Mouse (Mus musculus): ENCODE measurements around the gene Slain1. TPM values are rescaled to one million over a fixed set of nuclear protein-coding genes. Genes with fewer than 3 reads are reported as not detected.

Slain1 gene
- 5.0 and 6.5 TPM in 2 replicates for polyA plus RNA-seq (2012; rRNA removed)

- Histone ChIP-seq H3K4me1 (ENCODE audit: control insufficient read depth, insufficient read depth, low read length) (0 out of 2 replicates have a peak, but pooled peaks cover 2% of the 10 kb centered on the region), H3K4me3 (replicated peaks; ENCODE audit: extremely low read depth, low read depth, low read length) (peak within 1 kb of the TSS; percentile 32)
- under 1% methylated on average over 32 of the region's 32 CpGs for WGBS
- DNase-seq: peak; percentile 80
- no peak for TF ChIP-seq CTCF (IDR thresholded peaks at IDR 0.05; ENCODE audit: insufficient read depth, low read length)
- TF ChIP-seq POLR2A (IDR thresholded peaks at IDR 0.05; ENCODE audit: borderline replicate concordance, extremely low read depth, low read depth, low read length): peak; percentile 43; the same call in 1 of the 2 replicates
Observed at GRCm38 (mm10) chr14:103649896-103650334, at the start of gene Slain1. Gene Slain1 (plus strand): TSS chr14:103650228.

GRCm38 (mm10) chr14:103608063-103608462, 42.0 kb upstream of the Slain1 start:
- peak; percentile 11 for DNase-seq
- WGBS: 67% methylated on average over 8 of the region's 8 CpGs

DNA sequence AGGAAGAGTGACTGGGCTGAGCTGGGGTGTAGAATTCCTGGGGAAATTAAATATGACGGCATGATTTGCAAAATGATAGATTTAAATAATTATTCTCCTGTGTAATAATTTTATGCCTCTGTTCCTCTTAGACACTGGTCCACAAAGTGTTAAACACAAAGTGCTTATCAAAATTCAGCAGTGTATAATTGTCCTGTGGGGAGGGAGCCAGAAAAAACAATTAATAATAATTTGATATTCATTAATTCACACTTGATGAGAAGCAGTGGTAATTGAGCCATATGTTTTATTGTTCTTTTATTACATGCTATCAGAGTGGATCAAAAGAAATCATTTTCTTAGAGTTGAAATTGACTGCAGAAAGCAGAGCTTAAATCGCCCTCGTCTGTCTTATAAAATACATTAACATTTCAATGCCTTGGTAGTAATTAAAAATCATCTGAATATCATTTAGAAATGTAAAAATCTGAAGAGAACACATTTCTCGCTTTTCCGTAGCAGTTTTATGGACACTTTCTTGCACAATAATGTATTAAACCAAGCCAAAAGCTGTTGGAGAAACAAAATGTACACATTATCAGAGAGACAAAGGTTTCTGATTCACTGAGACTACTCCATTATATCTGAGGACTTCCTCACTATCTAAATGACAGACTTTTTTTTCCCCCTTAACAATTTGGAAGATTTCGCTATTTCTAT, 36.3 kb upstream of the Slain1 start:
- DNase-seq: no peak
- Histone ChIP-seq H3K4me3 (replicated peaks; ENCODE audit: extremely low read depth, low read depth, low read length) (no peak overlapping the region), H3K4me1 (ENCODE audit: control insufficient read depth, insufficient read depth, low read length) (no peaks in the 10 kb centered on the region)
- 85% methylated on average over 6 of the region's 6 CpGs for WGBS
- TF ChIP-seq CTCF (IDR thresholded peaks at IDR 0.05; ENCODE audit: insufficient read depth, low read length) (no peak), POLR2A (IDR thresholded peaks at IDR 0.05; ENCODE audit: borderline replicate concordance, extremely low read depth, low read depth, low read length) (no peak)

More at GRCm38 (mm10) chr14:103608063-103608462, 42.0 kb upstream of the Slain1 start:
- TF ChIP-seq CTCF (IDR thresholded peaks at IDR 0.05; ENCODE audit: insufficient read depth, low read length) (no peak), POLR2A (IDR thresholded peaks at IDR 0.05; ENCODE audit: borderline replicate concordance, extremely low read depth, low read depth, low read length) (no peak)
- H3K4me3 ChIP-seq (replicated peaks; ENCODE audit: extremely low read depth, low read depth, low read length): no peak overlapping the region
- H3K4me1 ChIP-seq (ENCODE audit: control insufficient read depth, insufficient read depth, low read length): no peaks in the 10 kb centered on the region

DNA sequence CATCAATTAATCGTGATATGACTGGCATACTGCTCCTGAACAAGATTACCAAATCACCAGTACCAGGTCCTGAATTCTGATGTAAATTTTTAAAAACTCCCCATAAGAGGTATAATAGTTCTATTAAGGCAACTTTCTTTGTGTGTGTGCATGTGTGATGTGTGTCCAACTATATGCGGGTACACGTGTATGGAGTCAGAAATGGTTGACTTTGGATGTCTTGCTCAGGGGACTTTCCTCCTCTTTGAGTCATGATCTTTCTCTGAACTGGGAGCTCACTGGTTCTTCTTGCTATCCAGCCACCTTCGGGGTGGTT, 35.8 kb upstream of the Slain1 start:
- Histone ChIP-seq H3K4me1 (ENCODE audit: control insufficient read depth, insufficient read depth, low read length) (no peaks in the 10 kb centered on the region), H3K4me3 (replicated peaks; ENCODE audit: extremely low read depth, low read depth, low read length) (no peak overlapping the region)
- TF ChIP-seq POLR2A (IDR thresholded peaks at IDR 0.05; ENCODE audit: borderline replicate concordance, extremely low read depth, low read depth, low read length) (no peak), CTCF (IDR thresholded peaks at IDR 0.05; ENCODE audit: insufficient read depth, low read length) (no peak)
- no peak for DNase-seq
- WGBS: 90% methylated on average over 4 of the region's 4 CpGs

GRCm38 (mm10) chr14:103619756-103620155, 30.3 kb upstream of the Slain1 start:
- Histone ChIP-seq H3K4me3 (replicated peaks; ENCODE audit: extremely low read depth, low read depth, low read length) (no peak overlapping the region), H3K4me1 (ENCODE audit: control insufficient read depth, insufficient read depth, low read length) (no peaks in the 10 kb centered on the region)
- TF ChIP-seq POLR2A (IDR thresholded peaks at IDR 0.05; ENCODE audit: borderline replicate concordance, extremely low read depth, low read depth, low read length) (no peak), CTCF (IDR thresholded peaks at IDR 0.05; ENCODE audit: insufficient read depth, low read length) (no peak)
- no peak for DNase-seq
- 85% methylated on average over 4 of the region's 4 CpGs for WGBS

GRCm38 (mm10) chr14:103621207-103621606, 28.8 kb upstream of the Slain1 start:
- TF ChIP-seq CTCF (IDR thresholded peaks at IDR 0.05; ENCODE audit: insufficient read depth, low read length): no peak
- no peak for TF ChIP-seq POLR2A (IDR thresholded peaks at IDR 0.05; ENCODE audit: borderline replicate concordance, extremely low read depth, low read depth, low read length)
- DNase-seq: no peak
- H3K4me3 ChIP-seq (replicated peaks; ENCODE audit: extremely low read depth, low read depth, low read length): no peak overlapping the region
- no peaks in the 10 kb centered on the region for H3K4me1 ChIP-seq (ENCODE audit: control insufficient read depth, insufficient read depth, low read length)
- 91% methylated on average over 2 of the region's 2 CpGs for WGBS

DNA sequence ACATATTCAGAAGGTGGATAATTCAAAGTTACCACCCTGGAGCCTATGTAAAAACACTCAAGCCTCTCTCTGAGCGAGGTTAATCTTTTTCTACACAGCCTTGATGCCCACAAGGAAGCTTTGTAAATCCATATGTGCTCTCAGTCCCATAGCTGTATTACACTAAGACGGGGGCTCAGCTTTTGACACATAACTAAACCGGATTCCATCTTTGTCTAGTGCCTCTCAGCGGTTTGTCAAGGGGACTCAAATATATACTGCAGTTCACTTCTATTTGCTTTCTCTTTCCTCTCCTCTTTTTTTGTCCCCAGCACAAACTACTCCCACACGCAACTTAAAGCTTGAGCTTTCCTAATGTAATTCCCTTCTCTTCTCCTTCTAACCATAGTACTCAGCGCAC, 23.9 kb upstream of the Slain1 start:
- Histone ChIP-seq H3K4me1 (ENCODE audit: control insufficient read depth, insufficient read depth, low read length) (no peaks in the 10 kb centered on the region; the same call in 1 of the 2 replicates), H3K4me3 (replicated peaks; ENCODE audit: extremely low read depth, low read depth, low read length) (no peak overlapping the region)
- DNase-seq: no peak
- TF ChIP-seq CTCF (IDR thresholded peaks at IDR 0.05; ENCODE audit: insufficient read depth, low read length) (no peak), POLR2A (IDR thresholded peaks at IDR 0.05; ENCODE audit: borderline replicate concordance, extremely low read depth, low read depth, low read length) (no peak)
- WGBS: 68% methylated on average over 6 of the region's 6 CpGs

DNA sequence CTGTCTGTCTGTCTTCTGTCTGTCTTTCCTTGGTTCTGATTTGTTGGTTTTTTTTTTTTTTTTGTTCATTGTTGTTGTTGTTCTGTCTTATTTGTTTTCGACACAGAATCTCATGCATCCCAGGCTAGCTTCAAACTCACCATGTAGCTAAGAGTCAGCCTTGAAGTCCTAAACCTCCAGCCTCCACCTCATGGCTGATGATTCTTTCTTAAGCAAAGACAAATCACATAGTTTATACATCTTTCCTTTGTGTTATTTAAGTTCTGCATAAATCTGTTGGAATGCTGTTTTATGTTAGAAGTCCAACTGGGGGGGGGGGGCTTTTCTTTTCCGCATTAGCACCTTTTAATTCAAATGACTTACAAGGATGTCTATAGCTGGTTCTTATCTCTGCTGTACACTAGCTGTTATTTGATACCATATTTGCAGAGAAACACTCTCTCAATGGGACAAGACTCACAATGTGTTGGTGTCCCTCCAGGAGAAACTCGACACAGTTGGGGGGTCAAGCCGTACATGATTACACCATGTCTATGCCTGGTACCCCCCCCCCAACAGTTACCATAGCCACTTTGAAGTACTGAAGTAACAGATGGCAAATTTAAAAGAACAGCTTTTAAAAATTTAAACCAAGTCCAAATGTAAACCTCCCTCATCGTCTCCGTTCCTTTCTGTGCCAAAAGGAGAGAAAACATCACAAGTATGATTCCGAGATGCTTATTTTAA, 20.2 kb upstream of the Slain1 start:
- TF ChIP-seq POLR2A (IDR thresholded peaks at IDR 0.05; ENCODE audit: borderline replicate concordance, extremely low read depth, low read depth, low read length) (no peak), CTCF (IDR thresholded peaks at IDR 0.05; ENCODE audit: insufficient read depth, low read length) (no peak)
- Histone ChIP-seq H3K4me1 (ENCODE audit: control insufficient read depth, insufficient read depth, low read length) (no peaks in the 10 kb centered on the region; the same call in 1 of the 2 replicates), H3K4me3 (replicated peaks; ENCODE audit: extremely low read depth, low read depth, low read length) (no peak overlapping the region)
- DNase-seq: no peak
- 62% methylated on average over 7 of the region's 7 CpGs for WGBS

- 78% methylated on average over 8 of the region's 8 CpGs for WGBS
- Histone ChIP-seq H3K4me3 (replicated peaks; ENCODE audit: extremely low read depth, low read depth, low read length) (no peak overlapping the region), H3K4me1 (ENCODE audit: control insufficient read depth, insufficient read depth, low read length) (no peaks in the 10 kb centered on the region; the same call in 1 of the 2 replicates)
- TF ChIP-seq CTCF (IDR thresholded peaks at IDR 0.05; ENCODE audit: insufficient read depth, low read length): no peak
- TF ChIP-seq POLR2A (IDR thresholded peaks at IDR 0.05; ENCODE audit: borderline replicate concordance, extremely low read depth, low read depth, low read length): no peak
- DNase-seq: no peak
Observed at GRCm38 (mm10) chr14:103630545-103630944, 19.5 kb upstream of the Slain1 start.

All from lung, adult 2 months (tissue).